Mouse (Mus musculus) forebrain, embryonic 11.5 days (tissue): ENCODE measurements at regions not wholly inside any gene's neighbourhood (a gene's known extent, or its start where the extent isn't known, plus 50 kb on each side); places are given as distances from the start of the nearest gene placed in this dataset.
A peak's percentile ranks its signal among the peaks of the same experiment; 100 is the strongest.

Source experiments
- ATAC-seq: fragments of 200-750 bp; cut with Nextera tagmentation; replicated peaks from 2 replicates; pipeline ENCODE4 v1.8.0; 2017; ENCODE audit warnings: moderate TSS enrichment; ENCODE audit not compliant: low FRiP score
- DNase-seq: peaks from one replicate; pipeline ENCODE4 v3.0.0-alpha.2; 2017; ENCODE audit warnings: low spot score
- H3K27ac ChIP-seq: fragments of 300-500 bp; sonication (generic); 2 replicates; pipeline ENCODE4 v1.5.1; 2014; ENCODE audit warnings: low read depth, low read length
- H3K27me3 ChIP-seq: fragments of 300-500 bp; sonication (generic); 2 replicates; pipeline ENCODE4 v1.6.1; 2014; ENCODE audit warnings: mild to moderate bottlenecking, low read length, mixed read lengths; ENCODE audit not compliant: control insufficient read depth, insufficient read depth
- H3K36me3 ChIP-seq: fragments of 300-500 bp; sonication (generic); 2 replicates; pipeline ENCODE4 v1.6.1; 2014; ENCODE audit warnings: mild to moderate bottlenecking, low read length, moderate library complexity, mixed read lengths; ENCODE audit not compliant: control insufficient read depth, insufficient read depth
- H3K4me1 ChIP-seq: fragments of 300-500 bp; sonication (generic); replicated peaks from 2 replicates; pipeline ENCODE4 v1.6.1; 2014; ENCODE audit warnings: low read length, mixed read lengths; ENCODE audit not compliant: control insufficient read depth, insufficient read depth
- H3K4me2 ChIP-seq: fragments of 300-500 bp; sonication (generic); 2 replicates; pipeline ENCODE4 v1.6.1; 2014; ENCODE audit warnings: low read depth, mild to moderate bottlenecking, low read length, moderate library complexity, mixed read lengths; ENCODE audit not compliant: severe bottlenecking
- H3K4me3 ChIP-seq: fragments of 300-500 bp; sonication (generic); 2 replicates; pipeline ENCODE4 v1.5.1; 2014; ENCODE audit warnings: low read depth, low read length
- H3K9ac ChIP-seq: fragments of 300-500 bp; sonication (generic); 2 replicates; pipeline ENCODE4 v1.6.1; 2014; ENCODE audit warnings: low read length
- H3K9me3 ChIP-seq: fragments of 300-500 bp; sonication (generic); 2 replicates; pipeline ENCODE4 v1.6.1; 2016; ENCODE audit warnings: low read length, mixed read lengths; ENCODE audit not compliant: control insufficient read depth
- WGBS: fragments of 180-500 bp; shearing (Covaris S2); extraction: QIAGEN DNeasy Blood & Tissue Kit; methylation state at CpG from one replicate; pipeline ENCODE4 v1.1.7; 2014; 5-methylcytosine and 5-hydroxymethylcytosine counted together

DNA sequence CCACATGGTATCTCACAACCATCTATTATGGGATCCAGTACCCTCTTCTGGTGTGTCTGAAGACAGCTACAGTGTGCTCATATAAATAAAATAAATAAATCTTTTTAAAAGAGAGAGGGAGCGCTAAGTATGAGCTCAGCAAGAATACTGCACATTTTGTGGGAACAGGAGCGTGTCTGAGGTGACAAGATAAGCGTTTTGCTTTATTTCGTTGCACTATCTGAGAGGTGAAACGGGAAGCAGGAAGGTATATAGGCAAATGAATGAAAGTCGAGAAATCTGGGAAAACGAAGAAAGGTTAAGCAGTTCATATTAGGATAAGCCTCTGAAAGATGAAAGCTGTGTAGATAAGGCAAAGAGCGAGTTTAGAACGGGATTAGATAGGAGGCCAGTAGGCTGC is 61.7 kb upstream of the Foxn3 start:
- no peaks in the 10 kb centered on the region for H3K9me3 ChIP-seq
- no peak overlapping the region for H3K27ac ChIP-seq
- ATAC-seq (no peak), DNase-seq (no peak)
- 91% methylated on average over 9 of the region's 9 CpGs for WGBS
- no peaks in the 10 kb centered on the region for H3K36me3 ChIP-seq
- H3K27me3 ChIP-seq: no peaks in the 10 kb centered on the region
- no peak overlapping the region for H3K4me2 ChIP-seq
- H3K9ac ChIP-seq: no peak overlapping the region
- no peaks in the 10 kb centered on the region for H3K4me1 ChIP-seq
- H3K4me3 ChIP-seq: no peak overlapping the region

DNA sequence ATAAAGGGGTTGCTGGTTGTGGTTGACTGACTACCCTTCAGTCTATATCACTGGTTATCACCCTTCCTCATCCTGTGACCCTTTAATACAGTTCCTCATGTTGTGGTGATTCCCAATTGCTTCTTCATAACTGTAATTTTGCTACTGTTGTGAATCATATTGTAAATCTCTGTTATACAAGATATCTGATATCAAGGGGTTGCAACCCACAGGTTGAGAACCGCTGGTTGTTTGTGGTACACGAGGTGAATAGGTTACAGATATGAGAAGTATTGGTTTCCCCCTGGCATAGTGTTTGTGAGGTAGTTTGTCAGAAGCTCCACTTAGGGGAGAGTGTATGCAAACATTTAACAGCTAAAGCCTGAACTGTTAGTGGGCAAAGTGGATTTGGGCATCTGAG is 58.9 kb upstream of the Foxn3 start:
- Histone ChIP-seq H3K9me3 (no peaks in the 10 kb centered on the region), H3K4me2 (no peak overlapping the region), H3K27me3 (no peaks in the 10 kb centered on the region), H3K27ac (no peak overlapping the region), H3K4me1 (no peaks in the 10 kb centered on the region), H3K36me3 (no peaks in the 10 kb centered on the region), H3K4me3 (no peak overlapping the region), H3K9ac (no peak overlapping the region)
- DNase-seq (no peak), ATAC-seq (no peak)
- 81% methylated on average over 2 of the region's 2 CpGs for WGBS

DNA sequence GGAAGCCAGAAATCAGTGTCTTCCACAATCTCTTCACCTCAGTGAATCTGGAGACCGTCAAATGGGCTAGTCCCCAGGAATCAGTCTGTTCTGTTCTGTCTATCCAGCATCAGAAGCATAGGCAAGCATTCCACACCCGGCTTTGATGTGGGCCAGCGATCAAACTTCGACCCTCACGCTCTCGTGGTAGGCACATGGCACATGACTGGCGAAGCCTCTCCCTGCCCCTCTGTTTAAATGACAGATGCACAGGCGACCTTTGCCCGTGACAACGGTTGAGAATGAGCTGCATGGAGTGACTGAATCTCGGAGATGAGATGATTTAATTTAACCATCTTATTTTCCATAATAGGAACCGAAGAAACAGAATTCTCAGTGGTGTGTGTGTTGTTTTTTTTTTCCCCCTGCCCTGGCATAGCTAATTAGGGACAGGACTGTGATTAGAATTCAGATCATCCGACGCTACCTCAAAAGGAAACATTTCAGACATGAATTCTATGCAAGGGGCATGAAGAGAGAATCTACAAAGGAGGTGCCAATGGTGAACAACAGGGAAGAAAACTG is 53.9 kb upstream of the Foxn3 start:
- H3K4me2 ChIP-seq: no peak overlapping the region
- DNase-seq (peak; percentile 22), ATAC-seq (no peak)
- no peaks in the 10 kb centered on the region for H3K36me3 ChIP-seq
- H3K4me3 ChIP-seq: no peak overlapping the region
- no peak overlapping the region for H3K27ac ChIP-seq
- H3K9me3 ChIP-seq: no peaks in the 10 kb centered on the region
- 88% methylated on average over 14 of the region's 14 CpGs for WGBS
- H3K9ac ChIP-seq: no peak overlapping the region
- no peaks in the 10 kb centered on the region for H3K4me1 ChIP-seq
- no peaks in the 10 kb centered on the region for H3K27me3 ChIP-seq

DNA sequence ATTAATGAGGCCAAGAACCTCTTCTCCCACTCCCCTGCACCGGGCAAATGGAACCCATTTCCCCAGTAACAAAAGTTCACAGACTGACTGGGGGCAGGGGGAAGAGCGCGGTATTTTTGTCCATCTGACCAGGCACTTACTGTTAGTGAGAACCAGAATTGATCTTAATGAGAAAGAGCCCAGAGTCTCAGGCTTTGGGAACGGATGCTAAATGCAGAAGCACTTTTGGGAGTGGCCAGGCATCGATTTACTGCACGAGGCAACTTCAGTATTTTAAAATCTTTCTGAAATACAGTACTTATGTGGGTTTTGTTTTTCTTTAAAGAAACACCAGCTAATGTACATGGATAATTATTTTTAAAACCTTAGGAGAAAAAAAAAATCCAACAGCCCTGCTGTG is 51.0 kb upstream of the Foxn3 start:
- H3K9me3 ChIP-seq: no peaks in the 10 kb centered on the region
- H3K4me3 ChIP-seq: no peak overlapping the region
- no peak for ATAC-seq
- no peaks in the 10 kb centered on the region for H3K4me1 ChIP-seq
- no peaks in the 10 kb centered on the region for H3K36me3 ChIP-seq
- peak; percentile 23 for DNase-seq
- no peak overlapping the region for H3K9ac ChIP-seq
- H3K27ac ChIP-seq: no peak overlapping the region
- no peak overlapping the region for H3K4me2 ChIP-seq
- no peaks in the 10 kb centered on the region for H3K27me3 ChIP-seq
- WGBS: 75% methylated on average over 6 of the region's 6 CpGs
